Comparison of ENCODE assay signal across 8 mouse cellular contexts in genomic region chr8:112010997-112011815, GRCm38 (mm10). TPM values are rescaled to one million over a fixed set of nuclear protein-coding genes. Genes with fewer than 3 reads are reported as not detected.
DNase-seq lines count a peak whose midpoint lies in the region; ATAC-seq lines count a peak whose summit lies in the region.

Kars (minus strand) TSS chr8:112011323.
Terf2ip (plus strand) TSS chr8:112011398.

- WGBS in lung, embryonic 16.5 days = under 1% methylated on average over 61 of the region's 61 CpGs

- H3K4me1 ChIP-seq in lung, embryonic 16.5 days (replicated peaks; ENCODE audit: control insufficient read depth, insufficient read depth, low read length) = peaks cover 18% of the 10 kb centered on the region

- H3K9me3 ChIP-seq in lung, embryonic 16.5 days (ENCODE audit: control insufficient read depth, low read length) = no peaks in the 10 kb centered on the region

- H3K27me3 ChIP-seq in lung, embryonic 16.5 days (ENCODE audit: control insufficient read depth, insufficient read depth, low read depth, low read length) = no peaks in the 10 kb centered on the region

- H3K36me3 ChIP-seq in lung, embryonic 16.5 days (ENCODE audit: control insufficient read depth, insufficient read depth, low read length) = peaks cover 10% of the 10 kb centered on the region; the same call in 1 of the 2 replicates

- DNase-seq in MEL-GATA-1-ER (ENCODE audit: extremely low read depth, low read depth) = peak; percentile 83
- peak; percentile 92 for DNase-seq in cerebellum, adult 8-10 months
- DNase-seq in forelimb bud, embryonic 11.5 days (ENCODE audit: low read depth, low spot score) = peak; percentile 94
- peak; percentile 36 for DNase-seq in layer of hippocampus, adult 9-10 months (ENCODE audit: low spot score)
- DNase-seq in ovary, postnatal 10 days (ENCODE audit: low spot score) = peak; percentile 80
- peak; percentile 85 to 88 for DNase-seq in thymus, postnatal 10 days (ENCODE audit: low spot score in 2 of 2)

- peak within 1 kb of the TSS; percentile 86 for H3K4me2 ChIP-seq in lung, embryonic 16.5 days (ENCODE audit: low read depth, low read length)

- ATAC-seq in hematopoietic stem cell, adult 5-6 weeks (replicated peaks in 1 of 2; ENCODE audit: insufficient read depth in 1 of 2, low FRiP score in 2 of 2, low TSS enrichment in 1 of 2, low read depth in 1 of 2, poor library complexity in 2 of 2, severe bottlenecking in 2 of 2) = peak; percentile 93 to 98
- peak; percentile 96 for ATAC-seq in lung, embryonic 16.5 days (ENCODE audit: low read depth)

- H3K27ac ChIP-seq in lung, embryonic 16.5 days (ENCODE audit: low read length) = peak within 1 kb of the TSS; percentile 73

- peak within 1 kb of the TSS; percentile 83 for H3K4me3 ChIP-seq in lung, embryonic 16.5 days (ENCODE audit: low read length)

- peak within 1 kb of the TSS; percentile 92 for H3K9ac ChIP-seq in lung, embryonic 16.5 days (ENCODE audit: low read length)

RNA-seq across cellular contexts. Expression of gene Kars, which starts in this region (rescaled TPM):
- total RNA-seq in hematopoietic stem cell, adult 5-6 weeks (2017) = 166 and 198 TPM in 2 replicates
- polyA plus RNA-seq in lung, embryonic 16.5 days (2015; fragmentation: Nextera tagmentation; extraction: Ambion mirVana) = 159 and 172 TPM in 2 replicates

RNA-seq across cellular contexts. Expression of gene Terf2ip, which starts in this region (rescaled TPM):
- 16.8 and 20.3 TPM in 2 replicates for total RNA-seq in hematopoietic stem cell, adult 5-6 weeks (2017)
- polyA plus RNA-seq in lung, embryonic 16.5 days (2015; fragmentation: Nextera tagmentation; extraction: Ambion mirVana) = 23.1 and 23.3 TPM in 2 replicates

Comparison
In these comparisons a context has a peak if more than half of its experiments do, and no peak if none do; other contexts are left out.
1. Peak in every context shown above with its lines: DNase-seq, ATAC-seq, H3K4me3 ChIP-seq and H3K27ac ChIP-seq.
2. DNase-seq: peak in every context shown above with its lines; median percentile 94 in forelimb bud, embryonic 11.5 days; 92 in cerebellum, adult 8-10 months; 86 in thymus, postnatal 10 days; 83 in MEL-GATA-1-ER; 80 in ovary, postnatal 10 days; 36 in layer of hippocampus, adult 9-10 months.